Mouse (Mus musculus) lung, postnatal 0 days (tissue): ENCODE measurements at regions not wholly inside any gene's neighbourhood (a gene's known extent, or its start where the extent isn't known, plus 50 kb on each side); places are given as distances from the start of the nearest gene placed in this dataset.

Source experiments
- CTCF ChIP-seq: IDR thresholded peaks from 2 replicates; pipeline ENCODE4 v1.5.1; 2016; ENCODE audit warnings: antibody characterized with exemption, mild to moderate bottlenecking
- EP300 ChIP-seq: IDR thresholded peaks from 2 replicates; pipeline ENCODE4 v1.6.1; 2016; ENCODE audit warnings: antibody characterized with exemption, mild to moderate bottlenecking, control low read depth

DNA sequence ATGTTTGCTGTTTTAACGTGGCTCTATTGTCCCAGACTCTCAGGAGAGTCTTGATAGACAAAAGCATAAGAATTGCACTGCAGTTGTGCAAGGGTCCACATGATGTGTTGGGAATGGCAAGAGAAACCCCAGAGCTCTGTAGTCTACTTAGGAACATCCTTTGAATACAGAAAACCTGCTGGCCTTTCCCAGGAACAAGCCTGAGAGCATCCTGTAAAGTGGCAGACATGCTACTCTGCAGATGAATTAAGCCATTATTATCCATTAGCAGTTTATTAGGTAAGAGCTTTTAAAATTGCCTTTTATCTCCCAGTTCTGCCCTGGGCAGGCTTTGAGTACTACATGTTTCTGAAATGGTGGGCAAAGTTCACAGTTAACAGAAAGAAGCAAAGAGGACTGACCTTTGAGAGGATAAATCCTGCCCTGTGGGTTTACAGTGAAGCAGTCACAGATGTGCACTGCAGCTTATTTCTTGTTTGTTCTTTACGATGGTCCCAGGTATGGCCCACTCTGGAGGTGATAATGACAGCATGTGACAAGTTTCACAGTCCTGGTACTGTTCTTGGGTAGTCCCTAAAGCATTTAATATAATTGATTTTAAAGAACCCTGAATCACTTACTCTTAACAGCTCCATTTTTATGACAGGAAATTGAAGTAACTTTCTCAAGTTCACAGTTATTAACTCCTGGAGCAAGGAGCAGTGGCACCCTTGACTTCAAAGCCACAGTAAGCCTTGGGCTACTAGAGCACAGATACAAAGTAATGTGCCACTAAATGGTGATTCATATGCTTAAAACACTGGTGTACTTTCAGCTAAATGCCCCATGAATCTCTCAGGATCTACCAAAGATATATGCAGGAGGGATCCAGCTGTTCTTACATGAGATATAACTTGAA lies 386.6 kb upstream of the Slc5a7 start:
- TF ChIP-seq CTCF (no peak), EP300 (no peak)
